Mouse (Mus musculus) ovary, adult 18-20 months (tissue): ENCODE measurements at regions not wholly inside any gene's neighbourhood (a gene's known extent, or its start where the extent isn't known, plus 50 kb on each side); places are given as distances from the start of the nearest gene placed in this dataset.

Source experiments
- DNase-seq: peaks from one replicate; pipeline ENCODE4 v3.0.0; 2022; ENCODE audit warnings: low spot score, mixed read lengths

GRCm38 (mm10) chr12:5552607-5553006 is 177.1 kb upstream of the Klhl29 start:
- DNase-seq: no peak

- DNase-seq: no peak
These were observed 176.4 kb upstream of the Klhl29 start for GRCm38 (mm10) chr12:5551901-5552300.

- DNase-seq: no peak
These were observed 174.3 kb upstream of the Klhl29 start for GRCm38 (mm10) chr12:5549796-5550195.

- no peak for DNase-seq
These were observed 172.2 kb upstream of the Klhl29 start for GRCm38 (mm10) chr12:5547698-5548097.

- no peak for DNase-seq
These were observed 167.2 kb upstream of the Klhl29 start for GRCm38 (mm10) chr12:5542701-5543100.

- no peak for DNase-seq
These were observed 120.8 kb upstream of the Klhl29 start for GRCm38 (mm10) chr12:5496299-5496698.

GRCm38 (mm10) chr12:5494657-5495512 is 119.4 kb upstream of the Klhl29 start:
- DNase-seq: no peak

GRCm38 (mm10) chr12:5464250-5464899 is 88.9 kb upstream of the Klhl29 start:
- no peak for DNase-seq

- DNase-seq: no peak
These were observed 77.7 kb upstream of the Klhl29 start for GRCm38 (mm10) chr12:5453157-5453556.

- no peak for DNase-seq
These were observed 68.2 kb upstream of the Klhl29 start for GRCm38 (mm10) chr12:5443730-5444129.

- no peak for DNase-seq
These were observed 67.6 kb upstream of the Klhl29 start for GRCm38 (mm10) chr12:5443091-5443531.

GRCm38 (mm10) chr12:5442679-5443078 is 67.2 kb upstream of the Klhl29 start:
- no peak for DNase-seq

GRCm38 (mm10) chr12:5440482-5440881 is 65.0 kb upstream of the Klhl29 start:
- no peak for DNase-seq

GRCm38 (mm10) chr12:5435876-5436275 is 60.4 kb upstream of the Klhl29 start:
- no peak for DNase-seq

GRCm38 (mm10) chr12:5434060-5434459 is 58.6 kb upstream of the Klhl29 start:
- no peak for DNase-seq

GRCm38 (mm10) chr12:5432688-5433087 is 57.2 kb upstream of the Klhl29 start:
- no peak for DNase-seq

- DNase-seq: no peak
These were observed 53.3 kb upstream of the Klhl29 start for GRCm38 (mm10) chr12:5428733-5429132.
